Mouse (Mus musculus) megakaryocyte, embryonic 14.5 days (primary cell): ENCODE results near the gene Dpysl5.

Source experiments
- FLI1 ChIP-seq: IDR thresholded peaks from 2 replicates; pipeline ENCODE4 v1.6.1; 2012; ENCODE audit warnings: low read length, inconsistent platforms, mixed read lengths
- GATA1 ChIP-seq: IDR thresholded peaks from 3 replicates; pipeline ENCODE4 v1.6.1; 2012; ENCODE audit warnings: mixed read lengths, low read length, inconsistent platforms, borderline replicate concordance

DNA sequence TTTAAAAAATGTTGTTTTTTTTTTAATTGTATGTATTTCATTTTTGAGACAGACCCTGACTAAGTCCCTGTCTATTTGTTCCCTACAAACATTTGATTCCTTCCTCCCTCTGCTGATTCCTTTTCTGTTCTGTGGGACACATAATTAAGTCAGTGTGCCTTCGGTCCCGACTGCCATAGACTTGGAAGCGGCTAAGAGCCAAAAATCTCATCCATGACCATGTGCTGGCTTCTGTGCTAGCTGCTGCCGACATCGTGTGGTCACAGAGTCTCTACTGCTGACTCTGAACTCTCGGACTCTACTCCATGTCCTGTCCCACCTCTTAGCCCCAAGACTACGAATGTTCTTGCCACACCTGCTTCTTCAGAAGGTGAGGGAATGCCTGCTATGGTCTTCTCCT is 21.1 kb downstream of the Dpysl5 start:
- TF ChIP-seq GATA1, result no peak
- TF ChIP-seq FLI1, result no peak
